Mouse (Mus musculus) urinary bladder, postnatal 0 days (tissue): ENCODE data around the gene Tex12. TPM values are rescaled to one million over a fixed set of nuclear protein-coding genes. Genes with fewer than 3 reads are reported as not detected.

Experiments used
- polyA plus RNA-seq: library from polyadenylated mRNA; unstranded; fragments of >200 nt; fragmentation: Nextera tagmentation; extraction: Ambion mirVana; gene quantifications from 2 replicates; pipeline ENCODE4 v1.2.1, GENCODE M21; 2015

The Tex12 gene
- polyA plus RNA-seq = not detected in 2 replicates

GRCm38 (mm10) chr9:50561145-50561917 is at the start of gene Tex12:
TSS of gene Tex12 (minus strand) at chr9:50561325.

GRCm38 (mm10) chr9:50603189-50603997 is 42.3 kb upstream of the Tex12 start, which contains the start of the genes Sdhd and Timm8b:
TSS of gene Sdhd (minus strand) at chr9:50603812.
TSS of gene Timm8b (plus strand) at chr9:50603910.

GRCm38 (mm10) chr9:50555094-50555446 is 6.1 kb downstream of the Tex12 start, which contains the start of gene Bco2:
TSS of gene Bco2 (minus strand) at chr9:50555181.

GRCm38 (mm10) chr9:50554241-50555093 is 6.7 kb downstream of the Tex12 start, which contains the start of gene Il18:
TSS of gene Il18 (plus strand) at chr9:50554827.

GRCm38 (mm10) chr9:50528293-50528892 is 32.7 kb downstream of the Tex12 start, which contains the start of gene Pts:
TSS of gene Pts (minus strand) at chr9:50528724.

Other genes with a start within 250 kb of the Tex12 start
- gene Rpl10-ps3, start 216.4 kb downstream of the Tex12 start, polyA plus RNA-seq = 221 and 267 TPM in 2 replicates
- 85.3 and 90.0 TPM in 2 replicates for gene Plet1, start 66.8 kb downstream of the Tex12 start, polyA plus RNA-seq
- gene Pts, start 32.6 kb downstream of the Tex12 start, polyA plus RNA-seq = 64.4 and 72.6 TPM in 2 replicates
- gene Il18, start 6.5 kb downstream of the Tex12 start, polyA plus RNA-seq = 7.4 and 9.4 TPM in 2 replicates
- 0.15 and 0.30 TPM in 2 replicates for gene Bco2, start 6.1 kb downstream of the Tex12 start, polyA plus RNA-seq
- gene Sdhd, start 42.5 kb upstream of the Tex12 start, polyA plus RNA-seq = 283 and 294 TPM in 2 replicates
- 213 and 221 TPM in 2 replicates for gene Timm8b, start 42.6 kb upstream of the Tex12 start, polyA plus RNA-seq
- gene Pih1d2, start 56.0 kb upstream of the Tex12 start, polyA plus RNA-seq = 1.5 and 1.8 TPM in 2 replicates
- 12.5 and 14.8 TPM in 2 replicates for gene Nkapd1, start 56.1 kb upstream of the Tex12 start, polyA plus RNA-seq
- 36.8 and 50.7 TPM in 2 replicates for gene Dlat, start 98.5 kb upstream of the Tex12 start, polyA plus RNA-seq
- gene Dixdc1, start 178.2 kb upstream of the Tex12 start, polyA plus RNA-seq = 4.4 and 5.5 TPM in 2 replicates
- gene 2310030G06Rik, start 185.2 kb upstream of the Tex12 start, polyA plus RNA-seq = 8.0 and 8.8 TPM in 2 replicates
- 377 and 452 TPM in 2 replicates for gene Cryab, start 190.0 kb upstream of the Tex12 start, polyA plus RNA-seq
- 50.8 and 52.8 TPM in 2 replicates for gene Hspb2, start 191.0 kb upstream of the Tex12 start, polyA plus RNA-seq
- 7.0 and 7.4 TPM in 2 replicates for gene Fdxacb1, start 206.9 kb upstream of the Tex12 start, polyA plus RNA-seq
- 19.1 and 20.0 TPM in 2 replicates for gene Alg9, start 213.7 kb upstream of the Tex12 start, polyA plus RNA-seq
- gene 1110032A03Rik, start 214.2 kb upstream of the Tex12 start, polyA plus RNA-seq = 31.9 and 33.0 TPM in 2 replicates